Mouse (Mus musculus): ENCODE measurements around the gene Ankrd39. TPM values are rescaled to one million over a fixed set of nuclear protein-coding genes. Genes with fewer than 3 reads are reported as not detected.
"Not testable (repeated sequence)": the region's sequence is repeated elsewhere in the genome, so short reads cannot be mapped to it uniquely, and the experiment has no call there.

Ankrd39 gene
- polyA plus RNA-seq, 1 experiment from 2014 or later: 22.3 TPM

- Histone ChIP-seq H3K4me1 (ENCODE audit: control insufficient read depth, insufficient read depth, low read length) (no peaks in the 10 kb centered on the region), H3K36me3 (ENCODE audit: control insufficient read depth, insufficient read depth, low read length) (peaks cover 35% of the 10 kb centered on the region), H3K27ac (replicated peaks; ENCODE audit: low read depth, low read length) (no peak overlapping the region), H3K9me3 (ENCODE audit: control insufficient read depth, low read length) (no peaks in the 10 kb centered on the region), H3K4me2 (ENCODE audit: low read length) (no peak overlapping the region), H3K27me3 (ENCODE audit: control insufficient read depth, insufficient read depth, low read length) (no peaks in the 10 kb centered on the region), H3K4me3 (replicated peaks; ENCODE audit: low read depth, low read length) (no peak overlapping the region), H3K9ac (replicated peaks; ENCODE audit: low read length) (no peak overlapping the region)
- no peak for DNase-seq
- no peak for ATAC-seq (ENCODE audit: low FRiP score, low TSS enrichment)
- WGBS: 94% methylated on average over 12 of the region's 12 CpGs
These were observed 6.4 kb downstream of the Ankrd39 start for GRCm38 (mm10) chr1:36540807-36541206.

- no peaks in the 10 kb centered on the region for H3K4me1 ChIP-seq (ENCODE audit: control insufficient read depth, insufficient read depth, low read length)
- no peaks in the 10 kb centered on the region for H3K27me3 ChIP-seq (ENCODE audit: control insufficient read depth, insufficient read depth, low read length)
- no peak for ATAC-seq (ENCODE audit: low FRiP score, low TSS enrichment)
- 90% methylated on average over 11 of the region's 11 CpGs for WGBS
- peaks cover 35% of the 10 kb centered on the region for H3K36me3 ChIP-seq (ENCODE audit: control insufficient read depth, insufficient read depth, low read length)
- no peak overlapping the region for H3K9ac ChIP-seq (replicated peaks; ENCODE audit: low read length)
- H3K4me3 ChIP-seq (replicated peaks; ENCODE audit: low read depth, low read length): no peak overlapping the region
- no peaks in the 10 kb centered on the region for H3K9me3 ChIP-seq (ENCODE audit: control insufficient read depth, low read length)
- no peak overlapping the region for H3K4me2 ChIP-seq (ENCODE audit: low read length)
- DNase-seq: no peak
- H3K27ac ChIP-seq (replicated peaks; ENCODE audit: low read depth, low read length): no peak overlapping the region
These were observed 7.1 kb downstream of the Ankrd39 start for GRCm38 (mm10) chr1:36540132-36540531.

GRCm38 (mm10) chr1:36539186-36539585 lies 8.1 kb downstream of the Ankrd39 start, which contains the start of gene Gm42417:
Gene Gm42417 (minus strand): TSS chr1:36539429.
- H3K4me2 ChIP-seq (ENCODE audit: low read length): no peak within 1 kb of the TSS
- no peaks in the 10 kb centered on the region for H3K27me3 ChIP-seq (ENCODE audit: control insufficient read depth, insufficient read depth, low read length)
- no peaks in the 10 kb centered on the region for H3K9me3 ChIP-seq (ENCODE audit: control insufficient read depth, low read length)
- DNase-seq: no peak
- 65% methylated on average over 9 of the region's 9 CpGs for WGBS
- no peak within 1 kb of the TSS for H3K9ac ChIP-seq (replicated peaks; ENCODE audit: low read length)
- no peak within 1 kb of the TSS for H3K27ac ChIP-seq (replicated peaks; ENCODE audit: low read depth, low read length)
- H3K4me3 ChIP-seq (replicated peaks; ENCODE audit: low read depth, low read length): no peak within 1 kb of the TSS
- H3K36me3 ChIP-seq (ENCODE audit: control insufficient read depth, insufficient read depth, low read length): peaks cover 35% of the 10 kb centered on the region
- peak; percentile 18; the same call in 1 of the 2 replicates for ATAC-seq (ENCODE audit: low FRiP score, low TSS enrichment)
- no peaks in the 10 kb centered on the region for H3K4me1 ChIP-seq (ENCODE audit: control insufficient read depth, insufficient read depth, low read length)

- DNase-seq: no peak
These were observed 8.5 kb downstream of the Ankrd39 start for GRCm38 (mm10) chr1:36538727-36539126.

GRCm38 (mm10) chr1:36536783-36537182 lies 10.5 kb downstream of the Ankrd39 start, which contains the start of gene Ankrd23:
Gene Ankrd23 (minus strand): TSS chr1:36536883.
- H3K27ac ChIP-seq (replicated peaks; ENCODE audit: low read depth, low read length); H3K27me3 ChIP-seq (ENCODE audit: control insufficient read depth, insufficient read depth, low read length); H3K4me2 ChIP-seq (ENCODE audit: low read length); H3K9me3 ChIP-seq (ENCODE audit: control insufficient read depth, low read length); ATAC-seq (ENCODE audit: low FRiP score, low TSS enrichment); H3K4me3 ChIP-seq (replicated peaks; ENCODE audit: low read depth, low read length); H3K4me1 ChIP-seq (ENCODE audit: control insufficient read depth, insufficient read depth, low read length); H3K9ac ChIP-seq (replicated peaks; ENCODE audit: low read length); DNase-seq: not testable (repeated sequence)
- WGBS: 96% methylated on average over 9 of the region's 9 CpGs
- H3K36me3 ChIP-seq (ENCODE audit: control insufficient read depth, insufficient read depth, low read length): peaks cover 30% of the 10 kb centered on the region

More at GRCm38 (mm10) chr1:36538727-36539126, 8.5 kb downstream of the Ankrd39 start:
- H3K4me3 ChIP-seq (replicated peaks; ENCODE audit: low read depth, low read length): no peak overlapping the region
- no peak overlapping the region for H3K9ac ChIP-seq (replicated peaks; ENCODE audit: low read length)
- H3K4me1 ChIP-seq (ENCODE audit: control insufficient read depth, insufficient read depth, low read length): no peaks in the 10 kb centered on the region
- ATAC-seq (ENCODE audit: low FRiP score, low TSS enrichment): no peak
- H3K4me2 ChIP-seq (ENCODE audit: low read length): no peak overlapping the region
- no peaks in the 10 kb centered on the region for H3K9me3 ChIP-seq (ENCODE audit: control insufficient read depth, low read length)
- 83% methylated on average over 4 of the region's 4 CpGs for WGBS
- H3K27ac ChIP-seq (replicated peaks; ENCODE audit: low read depth, low read length): no peak overlapping the region
- peaks cover 35% of the 10 kb centered on the region for H3K36me3 ChIP-seq (ENCODE audit: control insufficient read depth, insufficient read depth, low read length)
- H3K27me3 ChIP-seq (ENCODE audit: control insufficient read depth, insufficient read depth, low read length): no peaks in the 10 kb centered on the region

- WGBS: 91% methylated on average over 8 of the region's 8 CpGs
- Histone ChIP-seq H3K4me3 (replicated peaks; ENCODE audit: low read depth, low read length) (no peak overlapping the region), H3K27me3 (ENCODE audit: control insufficient read depth, insufficient read depth, low read length) (no peaks in the 10 kb centered on the region), H3K9me3 (ENCODE audit: control insufficient read depth, low read length) (no peaks in the 10 kb centered on the region), H3K27ac (replicated peaks; ENCODE audit: low read depth, low read length) (no peak overlapping the region), H3K9ac (replicated peaks; ENCODE audit: low read length) (no peak overlapping the region), H3K36me3 (ENCODE audit: control insufficient read depth, insufficient read depth, low read length) (peaks cover 28% of the 10 kb centered on the region), H3K4me2 (ENCODE audit: low read length) (no peak overlapping the region), H3K4me1 (ENCODE audit: control insufficient read depth, insufficient read depth, low read length) (no peaks in the 10 kb centered on the region)
- ATAC-seq (ENCODE audit: low FRiP score, low TSS enrichment) (no peak), DNase-seq (no peak)
These were observed 10.9 kb downstream of the Ankrd39 start for GRCm38 (mm10) chr1:36536397-36536728.

GRCm38 (mm10) chr1:36535477-36536396 lies 11.5 kb downstream of the Ankrd39 start:
- ATAC-seq (ENCODE audit: low FRiP score, low TSS enrichment): no peak
- Histone ChIP-seq H3K27ac (replicated peaks; ENCODE audit: low read depth, low read length) (no peak overlapping the region), H3K27me3 (ENCODE audit: control insufficient read depth, insufficient read depth, low read length) (no peaks in the 10 kb centered on the region), H3K4me1 (ENCODE audit: control insufficient read depth, insufficient read depth, low read length) (no peaks in the 10 kb centered on the region), H3K36me3 (ENCODE audit: control insufficient read depth, insufficient read depth, low read length) (peaks cover 25% of the 10 kb centered on the region), H3K4me2 (ENCODE audit: low read length) (no peak overlapping the region), H3K4me3 (replicated peaks; ENCODE audit: low read depth, low read length) (no peak overlapping the region), H3K9ac (replicated peaks; ENCODE audit: low read length) (no peak overlapping the region), H3K9me3 (ENCODE audit: control insufficient read depth, low read length) (no peaks in the 10 kb centered on the region)
- DNase-seq: no peak
- 90% methylated on average over 11 of the region's 11 CpGs for WGBS

- no peak overlapping the region for H3K9ac ChIP-seq (replicated peaks; ENCODE audit: low read length)
- H3K9me3 ChIP-seq (ENCODE audit: control insufficient read depth, low read length): no peaks in the 10 kb centered on the region
- 81% methylated on average over 6 of the region's 6 CpGs for WGBS
- no peak overlapping the region for H3K27ac ChIP-seq (replicated peaks; ENCODE audit: low read depth, low read length)
- no peak overlapping the region for H3K4me2 ChIP-seq (ENCODE audit: low read length)
- no peak overlapping the region for H3K4me3 ChIP-seq (replicated peaks; ENCODE audit: low read depth, low read length)
- peaks cover 17% of the 10 kb centered on the region for H3K36me3 ChIP-seq (ENCODE audit: control insufficient read depth, insufficient read depth, low read length)
- H3K27me3 ChIP-seq (ENCODE audit: control insufficient read depth, insufficient read depth, low read length): no peaks in the 10 kb centered on the region
- DNase-seq (no peak), ATAC-seq (ENCODE audit: low FRiP score, low TSS enrichment) (no peak)
- no peaks in the 10 kb centered on the region for H3K4me1 ChIP-seq (ENCODE audit: control insufficient read depth, insufficient read depth, low read length)
These were observed 12.6 kb downstream of the Ankrd39 start for GRCm38 (mm10) chr1:36534595-36535058.

- no peak for ATAC-seq (ENCODE audit: low FRiP score, low TSS enrichment)
- Histone ChIP-seq H3K4me2 (ENCODE audit: low read length) (no peak overlapping the region), H3K4me3 (replicated peaks; ENCODE audit: low read depth, low read length) (no peak overlapping the region), H3K4me1 (ENCODE audit: control insufficient read depth, insufficient read depth, low read length) (no peaks in the 10 kb centered on the region), H3K27ac (replicated peaks; ENCODE audit: low read depth, low read length) (no peak overlapping the region), H3K27me3 (ENCODE audit: control insufficient read depth, insufficient read depth, low read length) (no peaks in the 10 kb centered on the region), H3K9ac (replicated peaks; ENCODE audit: low read length) (no peak overlapping the region), H3K36me3 (ENCODE audit: control insufficient read depth, insufficient read depth, low read length) (peaks cover 6% of the 10 kb centered on the region), H3K9me3 (ENCODE audit: control insufficient read depth, low read length) (no peaks in the 10 kb centered on the region)
- no peak for DNase-seq
- 86% methylated on average over 6 of the region's 6 CpGs for WGBS
These were observed 13.7 kb downstream of the Ankrd39 start for GRCm38 (mm10) chr1:36533546-36533945.
